Mouse (Mus musculus): ENCODE results near the gene Eva1c. TPM values are rescaled to one million over a fixed set of nuclear protein-coding genes. Genes with fewer than 3 reads are reported as not detected.

Gene Eva1c
- total RNA-seq, 2 experiments from 2014 or later = 2.8 to 7.5 TPM

- no peak for DNase-seq
Observed at GRCm38 (mm10) chr16:90864693-90865092, 38.2 kb downstream of the Eva1c start.

GRCm38 (mm10) chr16:90865652-90866051 lies 39.1 kb downstream of the Eva1c start:
- DNase-seq = no peak

GRCm38 (mm10) chr16:90868129-90868528 lies 41.6 kb downstream of the Eva1c start:
- no peak for DNase-seq

GRCm38 (mm10) chr16:90869361-90869760 lies 42.8 kb downstream of the Eva1c start:
- DNase-seq = no peak

DNA sequence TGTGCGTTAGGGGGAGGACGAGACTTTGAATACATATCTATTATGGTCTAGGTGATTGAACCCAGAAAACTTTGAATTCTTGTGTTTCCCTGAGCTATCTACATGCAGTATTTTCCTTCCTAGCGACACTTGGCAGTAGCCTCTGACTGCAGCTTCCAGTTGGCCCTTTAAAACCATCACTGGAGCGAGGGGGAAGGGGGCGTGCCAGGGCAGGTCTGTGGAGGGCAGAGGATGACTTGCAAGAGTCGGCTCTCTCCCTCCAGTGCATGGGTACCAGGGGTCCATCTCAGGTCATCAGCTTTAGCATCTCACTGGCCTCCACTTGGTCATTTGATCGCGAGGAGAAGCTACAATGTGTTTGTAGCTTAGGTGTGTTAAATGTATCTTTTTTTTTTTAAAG lies 46.4 kb downstream of the Eva1c start:
- DNase-seq = no peak

DNA sequence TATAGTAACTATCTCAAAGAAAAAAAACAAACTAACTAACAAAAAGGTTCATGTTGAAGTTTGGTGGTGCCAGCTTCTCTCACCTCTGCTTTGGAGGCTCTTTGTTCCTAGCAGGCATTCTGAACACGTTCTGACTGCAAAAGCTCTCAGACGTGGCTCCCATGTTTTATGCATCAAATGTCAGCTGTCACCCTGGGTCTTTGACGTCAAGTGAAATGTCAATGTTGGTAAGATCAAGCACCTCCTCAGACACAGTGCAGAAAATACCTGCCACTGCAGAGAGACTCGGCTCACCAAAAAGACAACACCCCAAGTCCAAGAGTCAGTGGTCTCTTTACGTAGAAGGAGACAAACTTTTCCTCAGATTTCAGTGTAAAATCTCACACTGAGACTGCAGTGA lies 48.0 kb downstream of the Eva1c start:
- DNase-seq = no peak

GRCm38 (mm10) chr16:90878135-90878860 lies 51.8 kb downstream of the Eva1c start:
- no peak for DNase-seq

DNA sequence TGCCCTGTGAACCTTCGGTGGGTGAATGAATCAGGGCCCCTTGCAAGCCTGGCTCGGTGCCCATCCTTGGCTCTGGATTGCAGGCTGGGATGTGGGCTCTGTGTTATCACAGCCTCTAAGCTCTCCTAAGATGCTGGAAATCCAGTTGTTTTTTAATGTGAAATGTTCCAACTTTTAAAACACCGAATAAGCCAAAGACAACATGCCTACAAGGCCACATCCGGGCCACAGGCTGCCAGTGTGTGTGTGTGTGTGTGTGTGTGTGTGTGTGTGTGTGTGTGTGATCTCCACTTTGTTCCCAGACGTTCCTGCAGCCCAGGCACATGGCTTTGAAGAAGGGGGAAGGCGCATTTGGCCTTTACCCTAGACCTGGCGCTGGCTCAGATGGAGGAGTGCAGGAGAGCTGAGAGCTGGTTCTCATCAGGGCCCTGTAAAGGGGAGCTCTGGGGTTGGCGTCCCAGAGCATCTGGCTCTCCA lies 56.0 kb downstream of the Eva1c start:
- peak; percentile 69 to 79 for DNase-seq

GRCm38 (mm10) chr16:90885351-90885750 lies 58.8 kb downstream of the Eva1c start:
- DNase-seq = no peak

DNA sequence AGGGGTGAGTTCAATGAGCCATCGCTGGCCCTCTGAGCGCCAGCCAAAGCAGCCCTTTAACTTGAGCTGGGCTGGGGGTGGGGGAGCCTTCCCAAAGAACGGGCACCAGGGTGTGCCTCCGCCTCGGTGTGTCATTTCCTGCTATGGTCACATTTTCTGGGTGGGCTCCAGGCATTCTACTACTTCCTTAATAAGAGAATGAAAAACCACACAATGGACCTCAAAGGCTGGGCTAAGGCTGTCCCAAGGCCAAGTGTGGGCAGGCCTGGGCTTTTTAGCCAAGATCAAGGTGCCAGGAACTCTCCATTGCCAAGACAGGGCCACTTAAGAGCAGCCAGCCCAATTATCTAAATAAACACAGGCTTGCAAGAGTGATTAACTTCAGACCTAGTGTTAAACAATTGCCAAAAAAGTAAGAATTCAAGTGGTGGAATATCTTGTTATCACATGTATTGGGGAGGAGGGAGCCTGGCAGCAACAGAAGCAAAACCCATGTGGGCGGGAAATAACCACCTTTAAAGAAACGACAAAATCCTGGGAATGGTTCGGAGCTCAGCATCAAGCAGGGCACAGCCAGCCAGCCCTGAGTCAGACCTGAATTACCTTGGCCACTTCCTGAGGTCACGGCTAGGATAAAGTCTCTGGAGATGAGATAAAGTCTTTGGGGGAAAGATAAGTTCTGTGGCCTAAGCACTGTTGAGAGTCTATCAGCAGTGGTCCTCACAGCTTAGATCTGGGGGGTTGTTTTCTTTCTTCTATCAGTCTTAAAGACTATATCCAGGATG lies 59.5 kb downstream of the Eva1c start:
- DNase-seq = peak; percentile 47 to 56

- DNase-seq = no peak
Observed at GRCm38 (mm10) chr16:90890683-90891082, 64.2 kb downstream of the Eva1c start.

DNA sequence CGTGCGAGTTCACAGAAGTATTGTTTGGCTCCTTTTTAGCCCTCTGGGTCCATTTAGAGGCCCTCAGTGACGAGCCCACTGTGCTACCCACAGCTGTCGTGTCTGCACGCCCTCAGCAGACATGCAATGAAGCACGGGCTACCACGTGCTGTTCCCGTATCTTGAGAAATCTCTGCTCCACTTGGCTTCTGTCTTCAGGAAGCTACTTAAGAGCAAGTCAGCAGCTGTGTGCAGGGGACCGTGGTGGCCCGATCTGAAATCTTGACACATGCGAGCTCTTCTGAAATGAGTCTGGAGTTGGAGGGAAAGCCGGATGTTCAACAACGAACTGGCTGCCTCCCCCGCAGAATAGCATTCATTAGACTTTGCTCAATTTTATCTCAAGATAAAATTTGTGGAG lies 65.1 kb downstream of the Eva1c start:
- no peak for DNase-seq

- no peak for DNase-seq
Observed at GRCm38 (mm10) chr16:90892081-90892480, 65.6 kb downstream of the Eva1c start.

- no peak for DNase-seq
Observed at GRCm38 (mm10) chr16:90893019-90893418, 66.5 kb downstream of the Eva1c start.

GRCm38 (mm10) chr16:90893792-90894191 lies 67.3 kb downstream of the Eva1c start:
- DNase-seq = no peak

DNA sequence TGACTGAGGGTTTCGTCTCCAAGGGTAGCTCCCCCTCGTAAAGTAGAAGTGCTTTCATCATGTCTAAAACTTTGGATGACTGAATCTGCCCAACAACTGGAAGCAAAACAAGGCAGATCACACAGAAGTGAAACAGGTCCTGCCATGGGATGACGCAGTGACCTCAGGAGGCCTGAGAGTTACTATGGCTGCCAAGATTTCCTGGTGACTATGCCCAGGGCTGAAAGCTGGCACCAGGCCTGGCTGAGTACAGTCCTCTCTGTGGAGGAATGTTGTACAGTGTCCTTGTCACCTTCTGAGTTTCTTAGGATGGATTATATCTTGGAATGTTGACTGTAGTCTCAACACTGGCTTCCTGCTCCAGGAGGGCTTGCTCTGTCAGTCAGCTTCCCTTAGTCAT lies 71.1 kb downstream of the Eva1c start:
- peak; percentile 89 to 90 for DNase-seq

DNA sequence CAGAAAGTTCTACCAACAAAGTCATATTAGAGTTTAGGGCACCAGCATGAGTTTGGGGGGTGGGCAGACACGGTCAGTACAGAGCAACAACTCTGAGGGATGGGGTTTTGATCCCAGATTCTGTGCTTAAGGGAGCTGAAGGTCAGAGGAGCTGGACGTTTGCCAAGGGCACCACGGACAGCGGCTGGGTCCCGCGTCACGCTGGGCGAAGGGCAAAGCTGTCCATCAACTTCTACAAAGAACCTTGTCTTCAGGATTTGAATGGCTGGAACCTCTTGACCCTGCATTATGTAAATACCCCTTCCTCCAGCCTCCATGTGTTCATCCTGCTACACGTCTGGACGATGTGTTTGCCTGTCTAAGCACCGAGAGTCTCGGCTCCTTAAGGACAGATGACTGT lies 73.0 kb downstream of the Eva1c start:
- DNase-seq = peak; percentile 85 to 88

DNA sequence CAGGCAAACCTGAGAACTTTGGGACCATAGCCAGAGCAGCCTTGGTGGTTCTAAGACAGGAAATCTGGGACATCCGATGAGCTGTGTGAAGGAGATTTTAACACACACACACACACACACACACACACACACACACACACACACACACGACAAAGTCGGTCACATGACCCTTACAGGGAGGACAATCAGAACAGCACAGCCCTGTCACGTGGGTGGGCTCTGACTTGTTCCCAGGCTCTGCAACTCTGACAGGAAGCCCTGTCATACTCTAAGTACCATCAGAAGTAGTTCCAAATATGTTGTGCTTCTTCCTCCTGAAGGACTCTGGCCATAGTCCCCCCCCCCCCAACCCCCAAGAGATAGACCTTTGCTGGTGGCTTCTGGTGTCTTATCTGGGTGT lies 74.8 kb downstream of the Eva1c start:
- no peak for DNase-seq

DNA sequence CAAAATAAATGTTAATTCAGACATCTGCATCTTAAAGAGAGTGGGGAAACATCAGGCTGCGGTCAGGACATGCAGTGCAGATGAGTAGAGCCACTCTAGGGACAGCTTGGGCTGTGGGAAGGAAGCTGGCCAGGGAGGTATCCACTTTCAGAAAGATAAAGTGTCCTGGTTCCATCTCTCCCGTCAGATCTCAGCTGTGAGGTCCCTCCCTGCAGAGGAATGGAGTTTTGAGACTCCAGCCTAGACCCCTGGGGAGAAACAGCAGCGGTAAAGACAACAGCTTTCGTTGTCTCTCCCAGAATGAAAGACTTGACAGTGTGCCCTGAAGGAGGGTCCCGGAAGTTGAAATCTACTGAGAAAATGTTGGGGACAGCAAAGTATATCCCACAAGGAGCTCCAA lies 76.8 kb downstream of the Eva1c start:
- no peak for DNase-seq

DNA sequence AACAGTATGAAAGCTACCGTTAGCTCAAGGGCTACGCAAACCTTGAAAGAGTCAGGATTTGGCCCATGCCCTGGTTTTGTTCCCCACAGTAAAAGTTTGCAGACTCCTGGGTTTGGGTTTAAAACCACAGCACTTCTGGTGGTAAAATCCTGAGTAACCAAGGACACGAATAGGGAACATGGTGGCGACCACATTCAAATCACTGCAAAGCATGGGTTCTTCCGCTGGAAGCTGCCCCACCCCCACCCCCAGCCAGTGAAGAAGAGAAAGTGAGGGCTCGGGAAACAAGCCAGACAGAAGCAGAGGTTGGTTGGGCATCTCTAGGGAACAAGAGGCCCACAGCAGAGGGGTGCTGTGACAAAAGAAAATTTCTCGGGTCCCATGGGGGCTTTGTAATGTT lies 80.7 kb downstream of the Eva1c start:
- no peak for DNase-seq

- no peak for DNase-seq
Observed at GRCm38 (mm10) chr16:90910855-90911533, 84.5 kb downstream of the Eva1c start.

GRCm38 (mm10) chr16:90911766-90912165 lies 85.2 kb downstream of the Eva1c start:
- peak; percentile 57 for DNase-seq

- peak; percentile 76 to 78 for DNase-seq
Observed at GRCm38 (mm10) chr16:90916040-90916481, 89.5 kb downstream of the Eva1c start.
